Mouse (Mus musculus) MN1 (cell line): ENCODE measurements at regions not wholly inside any gene's neighbourhood (a gene's known extent, or its start where the extent isn't known, plus 50 kb on each side); places are given as distances from the start of the nearest gene placed in this dataset.
A peak's percentile ranks its signal among the peaks of the same experiment; 100 is the strongest.

Experiments used
- DNase-seq: peaks from one replicate; pipeline ENCODE4 v3.0.0-alpha.2; 2016; ENCODE audit warnings: low spot score

GRCm38 (mm10) chr3:21218936-21219335 is 852.0 kb upstream of the Agtr1b start:
- DNase-seq, result no peak

GRCm38 (mm10) chr3:21241184-21241583 is 835.3 kb upstream of the Tbl1xr1 start:
- no peak for DNase-seq

GRCm38 (mm10) chr3:21256129-21256760 is 820.2 kb upstream of the Tbl1xr1 start:
- DNase-seq, result no peak

GRCm38 (mm10) chr3:21263317-21263716 is 813.1 kb upstream of the Tbl1xr1 start:
- no peak for DNase-seq

GRCm38 (mm10) chr3:21265491-21265890 is 811.0 kb upstream of the Tbl1xr1 start:
- no peak for DNase-seq

- no peak for DNase-seq
Measured at GRCm38 (mm10) chr3:21268429-21269129, 807.9 kb upstream of the Tbl1xr1 start.

- no peak for DNase-seq
Measured at GRCm38 (mm10) chr3:21269130-21269440, 807.4 kb upstream of the Tbl1xr1 start.

GRCm38 (mm10) chr3:21270788-21271187 is 805.7 kb upstream of the Tbl1xr1 start:
- DNase-seq, result no peak

GRCm38 (mm10) chr3:21272219-21272618 is 804.2 kb upstream of the Tbl1xr1 start:
- no peak for DNase-seq

- no peak for DNase-seq
Measured at GRCm38 (mm10) chr3:21292774-21293173, 783.7 kb upstream of the Tbl1xr1 start.

GRCm38 (mm10) chr3:21293308-21293707 is 783.1 kb upstream of the Tbl1xr1 start:
- DNase-seq, result no peak

- DNase-seq, result no peak
Measured at GRCm38 (mm10) chr3:21294776-21295175, 781.7 kb upstream of the Tbl1xr1 start.

- DNase-seq, result peak; percentile 7
Measured at GRCm38 (mm10) chr3:21296581-21297110, 779.8 kb upstream of the Tbl1xr1 start.

- no peak for DNase-seq
Measured at GRCm38 (mm10) chr3:21325329-21325896, 751.0 kb upstream of the Tbl1xr1 start.

GRCm38 (mm10) chr3:21341916-21342315 is 734.5 kb upstream of the Tbl1xr1 start:
- DNase-seq, result no peak

GRCm38 (mm10) chr3:21343095-21343494 is 733.4 kb upstream of the Tbl1xr1 start:
- DNase-seq, result no peak

- DNase-seq, result no peak
Measured at GRCm38 (mm10) chr3:21349421-21349820, 727.0 kb upstream of the Tbl1xr1 start.

- DNase-seq, result peak; percentile 6
Measured at GRCm38 (mm10) chr3:21356150-21356549, 720.3 kb upstream of the Tbl1xr1 start.

- peak; percentile 79 for DNase-seq
Measured at GRCm38 (mm10) chr3:21356831-21357712, 719.4 kb upstream of the Tbl1xr1 start.

GRCm38 (mm10) chr3:21358068-21358467 is 718.4 kb upstream of the Tbl1xr1 start:
- no peak for DNase-seq

- DNase-seq, result no peak
Measured at GRCm38 (mm10) chr3:21361069-21361468, 715.4 kb upstream of the Tbl1xr1 start.

GRCm38 (mm10) chr3:21379816-21380215 is 696.6 kb upstream of the Tbl1xr1 start:
- DNase-seq, result no peak
